Mouse (Mus musculus): Measurements from ENCODE around the gene Cnnm3. TPM values are rescaled to one million over a fixed set of nuclear protein-coding genes. Genes with fewer than 3 reads are reported as not detected.

Gene Cnnm3
- polyA plus RNA-seq, 1 experiment: 10.9 TPM

- no peak overlapping the region for H3K4me3 ChIP-seq (replicated peaks; ENCODE audit: control insufficient read depth, low read depth, low read length)
- no peak overlapping the region for H3K27ac ChIP-seq (ENCODE audit: control insufficient read depth, insufficient read depth, low read depth, low read length, poor library complexity)
- H3K4me1 ChIP-seq (ENCODE audit: control insufficient read depth, insufficient read depth, low read length): no peaks in the 10 kb centered on the region
- WGBS: 88% methylated on average over 10 of the region's 10 CpGs
- TF ChIP-seq POLR2A (IDR thresholded peaks at IDR 0.05; ENCODE audit: borderline replicate concordance, control insufficient read depth, low read depth, low read length): no peak
- no peak for TF ChIP-seq CTCF (IDR thresholded peaks at IDR 0.05; ENCODE audit: control insufficient read depth, insufficient read depth, low read length)
Observed at GRCm38 (mm10) chr1:36526903-36527302, 15.2 kb downstream of the Cnnm3 start.

GRCm38 (mm10) chr1:36528351-36528750 lies 16.7 kb downstream of the Cnnm3 start:
- H3K4me3 ChIP-seq (replicated peaks; ENCODE audit: control insufficient read depth, low read depth, low read length): no peak overlapping the region
- no peak for TF ChIP-seq CTCF (IDR thresholded peaks at IDR 0.05; ENCODE audit: control insufficient read depth, insufficient read depth, low read length)
- TF ChIP-seq POLR2A (IDR thresholded peaks at IDR 0.05; ENCODE audit: borderline replicate concordance, control insufficient read depth, low read depth, low read length): no peak
- H3K4me1 ChIP-seq (ENCODE audit: control insufficient read depth, insufficient read depth, low read length): no peaks in the 10 kb centered on the region
- no peak overlapping the region for H3K27ac ChIP-seq (ENCODE audit: control insufficient read depth, insufficient read depth, low read depth, low read length, poor library complexity)
- 28% methylated on average over 1 of the region's 1 CpGs for WGBS

- Histone ChIP-seq H3K4me1 (ENCODE audit: control insufficient read depth, insufficient read depth, low read length) (no peaks in the 10 kb centered on the region), H3K4me3 (replicated peaks; ENCODE audit: control insufficient read depth, low read depth, low read length) (no peak overlapping the region), H3K27ac (ENCODE audit: control insufficient read depth, insufficient read depth, low read depth, low read length, poor library complexity) (no peak overlapping the region)
- 86% methylated on average over 4 of the region's 4 CpGs for WGBS
- TF ChIP-seq POLR2A (IDR thresholded peaks at IDR 0.05; ENCODE audit: borderline replicate concordance, control insufficient read depth, low read depth, low read length) (no peak), CTCF (IDR thresholded peaks at IDR 0.05; ENCODE audit: control insufficient read depth, insufficient read depth, low read length) (no peak)
Observed at GRCm38 (mm10) chr1:36529274-36529673, 17.6 kb downstream of the Cnnm3 start.

- Histone ChIP-seq H3K4me3 (replicated peaks; ENCODE audit: control insufficient read depth, low read depth, low read length) (no peak overlapping the region), H3K4me1 (ENCODE audit: control insufficient read depth, insufficient read depth, low read length) (no peaks in the 10 kb centered on the region), H3K27ac (ENCODE audit: control insufficient read depth, insufficient read depth, low read depth, low read length, poor library complexity) (no peak overlapping the region)
- 88% methylated on average over 4 of the region's 4 CpGs for WGBS
- TF ChIP-seq POLR2A (IDR thresholded peaks at IDR 0.05; ENCODE audit: borderline replicate concordance, control insufficient read depth, low read depth, low read length): no peak
- TF ChIP-seq CTCF (IDR thresholded peaks at IDR 0.05; ENCODE audit: control insufficient read depth, insufficient read depth, low read length): no peak
Observed at GRCm38 (mm10) chr1:36529875-36530274, 18.2 kb downstream of the Cnnm3 start.

- TF ChIP-seq CTCF (IDR thresholded peaks at IDR 0.05; ENCODE audit: control insufficient read depth, insufficient read depth, low read length) (no peak), POLR2A (IDR thresholded peaks at IDR 0.05; ENCODE audit: borderline replicate concordance, control insufficient read depth, low read depth, low read length) (no peak)
- H3K27ac ChIP-seq (ENCODE audit: control insufficient read depth, insufficient read depth, low read depth, low read length, poor library complexity): no peak overlapping the region
- WGBS: 83% methylated on average over 8 of the region's 8 CpGs
- H3K4me3 ChIP-seq (replicated peaks; ENCODE audit: control insufficient read depth, low read depth, low read length): no peak overlapping the region
- no peaks in the 10 kb centered on the region for H3K4me1 ChIP-seq (ENCODE audit: control insufficient read depth, insufficient read depth, low read length)
Observed at GRCm38 (mm10) chr1:36530485-36530884, 18.8 kb downstream of the Cnnm3 start.

- Histone ChIP-seq H3K4me1 (ENCODE audit: control insufficient read depth, insufficient read depth, low read length) (no peaks in the 10 kb centered on the region), H3K27ac (ENCODE audit: control insufficient read depth, insufficient read depth, low read depth, low read length, poor library complexity) (no peak overlapping the region), H3K4me3 (replicated peaks; ENCODE audit: control insufficient read depth, low read depth, low read length) (no peak overlapping the region)
- no peak for TF ChIP-seq CTCF (IDR thresholded peaks at IDR 0.05; ENCODE audit: control insufficient read depth, insufficient read depth, low read length)
- TF ChIP-seq POLR2A (IDR thresholded peaks at IDR 0.05; ENCODE audit: borderline replicate concordance, control insufficient read depth, low read depth, low read length): no peak
- 86% methylated on average over 7 of the region's 7 CpGs for WGBS
Observed at GRCm38 (mm10) chr1:36530962-36531361, 19.3 kb downstream of the Cnnm3 start.

GRCm38 (mm10) chr1:36531461-36531860 lies 19.8 kb downstream of the Cnnm3 start:
- Histone ChIP-seq H3K27ac (ENCODE audit: control insufficient read depth, insufficient read depth, low read depth, low read length, poor library complexity) (no peak overlapping the region), H3K4me1 (ENCODE audit: control insufficient read depth, insufficient read depth, low read length) (no peaks in the 10 kb centered on the region), H3K4me3 (replicated peaks; ENCODE audit: control insufficient read depth, low read depth, low read length) (no peak overlapping the region)
- TF ChIP-seq CTCF (IDR thresholded peaks at IDR 0.05; ENCODE audit: control insufficient read depth, insufficient read depth, low read length) (no peak), POLR2A (IDR thresholded peaks at IDR 0.05; ENCODE audit: borderline replicate concordance, control insufficient read depth, low read depth, low read length) (no peak)
- 87% methylated on average over 12 of the region's 12 CpGs for whole genome bisulfite sequencing

- TF ChIP-seq POLR2A (IDR thresholded peaks at IDR 0.05; ENCODE audit: borderline replicate concordance, control insufficient read depth, low read depth, low read length) (no peak), CTCF (IDR thresholded peaks at IDR 0.05; ENCODE audit: control insufficient read depth, insufficient read depth, low read length) (no peak)
- no peak overlapping the region for H3K27ac ChIP-seq (ENCODE audit: control insufficient read depth, insufficient read depth, low read depth, low read length, poor library complexity)
- H3K4me3 ChIP-seq (replicated peaks; ENCODE audit: control insufficient read depth, low read depth, low read length): no peak overlapping the region
- H3K4me1 ChIP-seq (ENCODE audit: control insufficient read depth, insufficient read depth, low read length): no peaks in the 10 kb centered on the region
- 85% methylated on average over 6 of the region's 6 CpGs for WGBS
Observed at GRCm38 (mm10) chr1:36533546-36533945, 21.9 kb downstream of the Cnnm3 start.

- 12% methylated on average over 6 of the region's 6 CpGs for WGBS
- no peak overlapping the region for H3K4me3 ChIP-seq (replicated peaks; ENCODE audit: control insufficient read depth, low read depth, low read length)
- H3K4me1 ChIP-seq (ENCODE audit: control insufficient read depth, insufficient read depth, low read length): no peaks in the 10 kb centered on the region
- TF ChIP-seq POLR2A (IDR thresholded peaks at IDR 0.05; ENCODE audit: borderline replicate concordance, control insufficient read depth, low read depth, low read length): no peak
- TF ChIP-seq CTCF (IDR thresholded peaks at IDR 0.05; ENCODE audit: control insufficient read depth, insufficient read depth, low read length): no peak
- H3K27ac ChIP-seq (ENCODE audit: control insufficient read depth, insufficient read depth, low read depth, low read length, poor library complexity): no peak overlapping the region
Observed at GRCm38 (mm10) chr1:36534595-36535058, 23.0 kb downstream of the Cnnm3 start.
